Mouse (Mus musculus) left cerebral cortex, postnatal 4 days (tissue): ENCODE data around the gene Ddx3y. TPM values are rescaled to one million over a fixed set of nuclear protein-coding genes. Genes with fewer than 3 reads are reported as not detected.

Experiments used
- DNase-seq: peaks from one replicate; pipeline ENCODE4 v3.0.0-alpha.2; 2022
- intact Hi-C: fragments of 180-260 bp; cut with DNase I; formaldehyde crosslinking; loops from one replicate; pipeline ENCODE4 v1.15.1; 2025
- total RNA-seq, 2 experiments: library from RNA; stranded (reverse); gene quantifications; 2 replicates each; pipeline ENCODE4 v1.2.3; 2021

The Ddx3y gene
- 10 to 100 TPM in 1 of 2 experiments, not detected in 1; 44.4 TPM for total RNA-seq

- intact Hi-C loops, result no loop called here
- DNase-seq, result peak; percentile 67
Measured at GRCm38 (mm10) chrY:1286171-1286795, at the start of gene Ddx3y. Ddx3y (minus strand) TSS chrY:1286629.

GRCm38 (mm10) chrY:1293708-1294107, 7.3 kb upstream of the Ddx3y start:
- intact Hi-C loops, result no loop called here
- no peak for DNase-seq

DNA sequence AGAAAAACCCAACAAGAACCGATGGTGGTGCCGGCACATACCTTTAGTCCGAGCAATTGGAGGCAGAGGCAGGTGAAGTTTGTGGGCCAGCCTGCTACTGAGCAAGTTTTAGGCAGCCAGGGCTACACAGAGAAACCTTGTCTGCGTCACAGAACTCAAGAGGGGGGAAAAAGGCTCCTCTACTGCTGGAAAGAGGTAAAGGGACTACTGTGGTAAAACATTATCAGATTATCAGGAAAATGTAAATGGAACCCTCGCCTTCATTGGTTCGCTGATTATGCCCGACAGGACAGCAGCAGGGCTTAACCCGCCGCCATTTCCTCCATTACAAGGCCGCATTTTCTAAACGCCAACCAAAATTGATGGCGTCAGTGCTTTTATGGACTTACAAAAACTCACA, 694 bp downstream of the Ddx3y start:
- intact Hi-C loops, result no loop called here
- peak; percentile 2 for DNase-seq

- DNase-seq, result no peak
- intact Hi-C loops, result no loop called here
Measured at GRCm38 (mm10) chrY:1246117-1246516, 40.3 kb downstream of the Ddx3y start.

- peak; percentile 47 for DNase-seq
- intact Hi-C loops, result no loop called here
Measured at GRCm38 (mm10) chrY:1245426-1245863, 41.0 kb downstream of the Ddx3y start, which contains the start of gene Uty. Uty (minus strand) TSS chrY:1245759.

DNA sequence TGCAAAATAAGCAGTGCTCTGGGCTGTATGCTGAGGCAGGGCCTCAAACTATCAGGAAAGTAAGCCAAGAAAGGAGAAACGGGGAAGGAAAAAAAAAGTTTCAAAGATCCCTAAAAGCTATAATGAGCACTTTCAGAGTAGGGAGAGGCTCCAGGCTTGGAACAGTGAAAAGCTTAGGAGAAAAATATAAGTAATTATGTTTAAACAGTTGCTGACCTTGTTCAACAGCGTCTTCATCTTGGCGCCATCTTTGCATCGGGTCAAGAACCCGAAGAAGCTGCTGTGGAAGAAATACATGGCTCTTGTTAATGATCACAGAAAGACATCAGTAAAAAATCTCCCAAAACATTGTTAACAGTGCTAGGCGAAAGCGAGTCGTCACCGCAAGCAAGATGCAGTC, 41.5 kb downstream of the Ddx3y start:
- intact Hi-C loops, result no loop called here

DNA sequence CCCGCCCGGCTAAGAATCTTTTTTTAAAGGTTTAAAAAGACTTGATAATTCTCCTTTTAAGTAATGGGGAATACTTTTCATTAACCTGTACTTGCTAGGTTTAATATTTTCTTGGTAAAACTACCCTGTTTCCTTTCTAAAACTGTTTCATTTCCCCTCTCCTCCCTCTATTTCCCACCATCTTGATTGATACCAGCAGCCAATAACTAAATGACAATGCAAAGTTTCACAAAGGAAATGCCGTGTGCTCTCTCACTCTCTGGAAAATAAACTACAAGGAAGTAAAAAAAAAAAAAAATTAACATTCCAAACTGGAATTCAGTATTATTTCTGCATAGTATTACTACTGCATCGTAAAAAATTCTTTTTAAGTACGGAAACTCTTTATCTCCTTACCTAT, 42.0 kb downstream of the Ddx3y start:
- DNase-seq, result no peak
- intact Hi-C loops, result no loop called here

More for the DNA sequence above, 41.5 kb downstream of the Ddx3y start:
- DNase-seq, result no peak

- DNase-seq, result no peak
- intact Hi-C loops, result no loop called here
Measured at GRCm38 (mm10) chrY:1220001-1220400, 66.4 kb downstream of the Ddx3y start.

Other genes starting within 250 kb of the Ddx3y start
- gene Uty, start 40.9 kb downstream of the Ddx3y start, total RNA-seq, result 10 to 100 TPM in 1 of 2 experiments, not detected in 1; 20.5 TPM
- gene Usp9y, start 173.2 kb upstream of the Ddx3y start, total RNA-seq, result not detected